Mouse (Mus musculus): Measurements from ENCODE around the gene Atox1.
"Not testable (repeated sequence)": the region's sequence is repeated elsewhere in the genome, so short reads cannot be mapped to it uniquely, and the experiment has no call there.

Gene Atox1

DNA sequence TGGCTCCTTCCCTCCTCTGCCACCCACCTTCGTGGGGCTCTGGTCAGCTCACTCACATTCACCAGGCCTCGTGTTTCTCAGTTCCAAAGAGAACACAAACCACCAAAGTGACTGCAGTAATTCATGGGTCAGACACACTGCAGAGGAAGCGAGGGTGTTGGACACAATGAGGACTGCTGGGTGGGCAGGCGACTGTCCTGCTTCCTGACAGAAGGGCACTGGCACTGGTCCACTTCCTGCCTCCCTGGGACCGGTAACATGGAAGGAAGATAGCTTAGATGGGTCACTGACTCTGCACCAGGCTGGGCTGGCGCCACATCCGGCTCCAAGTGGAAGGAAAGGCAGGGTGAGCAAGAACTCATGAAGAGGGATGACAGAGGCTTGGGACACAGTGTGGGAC, 11.5 kb downstream of the Atox1 start:
- DNase-seq, result no peak

DNA sequence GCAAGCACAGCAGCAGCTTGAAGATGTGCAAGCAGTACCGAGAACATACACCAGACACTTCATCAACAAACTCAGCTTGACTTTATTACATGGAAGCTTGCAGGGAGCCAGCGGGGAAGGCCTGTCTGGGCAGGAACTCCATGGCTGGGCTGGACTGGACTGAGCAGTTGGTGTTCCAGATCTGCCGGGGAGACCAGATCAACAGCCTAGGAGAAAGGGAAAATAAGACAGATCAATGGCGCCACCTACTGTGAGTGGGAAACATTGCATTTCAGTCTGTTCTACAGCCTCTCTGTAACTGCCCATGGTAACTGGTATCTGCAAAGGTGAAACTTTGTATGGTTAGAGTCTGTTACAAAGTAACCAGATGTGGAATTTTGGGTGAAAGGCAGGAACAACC, 14.5 kb downstream of the Atox1 start:
- peak; percentile 75 for DNase-seq

DNA sequence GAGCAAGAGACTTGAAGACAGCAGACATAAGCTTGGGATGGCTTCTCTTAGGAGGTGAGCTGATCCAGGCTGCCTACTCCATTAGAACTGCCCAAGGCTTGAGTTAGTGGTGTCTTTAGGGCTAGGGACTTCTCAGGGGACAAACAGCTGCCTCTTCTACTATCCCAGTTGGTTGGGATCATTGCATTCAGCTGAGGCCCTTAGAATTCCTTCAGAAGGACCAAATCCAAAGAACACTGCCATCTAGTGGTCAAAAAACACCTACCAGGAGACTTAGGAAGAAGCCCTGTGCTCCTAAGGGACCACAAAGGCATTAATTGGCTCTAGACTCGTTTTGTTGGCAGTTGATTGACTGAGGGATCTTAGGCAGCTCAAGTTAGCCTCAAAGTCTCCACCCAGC, 16.3 kb downstream of the Atox1 start:
- DNase-seq, result no peak

DNA sequence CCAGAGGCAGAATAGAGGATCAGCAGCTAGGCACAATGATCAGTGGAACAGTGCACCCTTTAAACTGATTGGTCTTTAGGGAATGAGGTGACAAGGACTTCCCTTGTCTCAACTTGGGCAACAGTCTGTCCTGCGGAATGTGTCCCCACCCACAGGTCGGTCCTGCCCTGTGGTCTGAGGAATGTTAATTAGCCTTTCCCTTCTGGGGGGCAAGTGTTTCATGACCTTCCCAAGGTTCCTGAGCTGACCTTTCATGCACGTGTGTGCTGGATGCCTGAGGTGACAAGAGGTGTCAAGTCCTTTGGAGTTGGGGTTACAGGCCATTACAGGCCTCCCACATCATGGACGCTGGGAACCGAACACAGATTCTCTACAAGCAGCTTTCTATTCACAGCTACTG, 21.3 kb downstream of the Atox1 start:
- DNase-seq, result no peak

DNA sequence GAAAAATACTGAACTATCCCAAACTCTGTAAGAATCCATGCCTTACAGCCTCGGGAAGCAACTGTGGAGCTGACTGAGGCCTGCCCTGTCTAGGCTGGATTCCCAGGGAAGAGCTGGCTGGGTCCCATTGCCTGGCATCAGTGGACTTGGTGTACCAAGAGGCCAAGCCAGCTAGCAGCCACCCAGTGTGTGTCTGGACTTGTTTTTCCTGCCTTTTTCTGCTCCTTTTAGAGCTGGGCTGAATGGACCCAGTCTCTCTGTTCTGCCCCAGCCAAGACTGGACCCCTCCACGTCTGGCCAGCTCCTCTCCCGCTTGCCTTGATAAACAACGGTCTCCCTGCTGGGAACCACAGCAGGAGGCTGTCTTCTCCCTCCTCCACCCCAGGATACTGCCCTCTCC, 23.0 kb downstream of the Atox1 start:
- DNase-seq, result peak; percentile 39

DNA sequence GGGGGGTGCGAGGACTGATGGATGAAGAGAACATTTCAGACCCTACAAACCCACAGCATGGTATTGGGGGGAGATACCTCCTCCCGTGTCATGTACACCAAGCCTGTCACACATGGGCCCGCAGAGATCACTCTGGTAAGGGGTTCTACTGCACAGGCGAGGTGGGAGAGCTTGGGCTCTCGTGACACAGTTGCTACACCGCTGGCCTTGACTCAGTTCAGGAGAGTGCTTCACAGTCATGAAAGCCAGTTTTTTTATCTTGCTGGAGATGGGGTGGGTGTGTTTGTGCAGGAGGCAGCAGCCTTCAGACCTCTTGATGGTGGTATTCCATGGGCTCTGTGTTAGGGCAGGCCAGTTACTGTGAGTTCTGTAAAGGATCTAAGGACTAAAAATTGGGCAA, 24.9 kb downstream of the Atox1 start:
- no peak for DNase-seq

DNA sequence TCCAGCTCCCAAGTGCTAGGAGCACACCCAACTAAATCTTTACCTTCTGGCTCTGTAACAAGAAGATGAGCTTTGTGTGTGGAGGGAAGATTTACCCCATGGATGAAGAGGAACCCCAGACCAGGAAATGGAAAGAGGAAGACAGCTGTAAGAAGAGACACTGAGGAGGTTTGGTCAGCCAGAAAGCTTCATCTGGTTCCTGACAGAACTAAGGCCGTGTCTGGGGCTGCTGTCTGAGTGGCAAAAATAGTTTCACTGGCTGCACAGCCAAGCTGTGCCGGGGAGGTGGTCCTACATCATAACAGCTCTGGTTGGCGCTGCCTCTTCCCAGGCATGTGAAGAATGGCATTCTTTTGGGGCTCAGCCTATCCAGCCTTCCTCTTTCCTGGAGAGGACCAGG, 28.1 kb downstream of the Atox1 start:
- DNase-seq, result no peak

DNA sequence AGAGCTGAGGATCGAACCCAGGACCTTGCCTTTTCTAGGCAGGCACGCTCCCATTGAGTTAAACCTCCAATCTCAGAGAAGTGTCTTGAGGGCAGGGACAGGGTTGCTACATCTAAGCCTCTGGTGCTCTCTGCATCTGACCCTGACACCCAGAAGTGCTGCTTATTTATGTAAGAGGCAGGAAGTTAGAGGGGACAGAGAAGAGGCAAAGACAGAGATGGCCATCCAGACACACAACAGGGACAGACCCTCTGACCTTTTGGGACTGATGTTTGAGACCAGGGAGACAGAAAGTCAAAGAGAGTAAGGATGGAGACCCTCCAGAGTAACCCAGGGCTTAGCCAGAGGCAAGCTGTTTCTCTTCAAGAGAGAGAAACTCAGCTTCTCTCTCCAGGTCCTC, 31.1 kb downstream of the Atox1 start:
- no peak for DNase-seq

DNA sequence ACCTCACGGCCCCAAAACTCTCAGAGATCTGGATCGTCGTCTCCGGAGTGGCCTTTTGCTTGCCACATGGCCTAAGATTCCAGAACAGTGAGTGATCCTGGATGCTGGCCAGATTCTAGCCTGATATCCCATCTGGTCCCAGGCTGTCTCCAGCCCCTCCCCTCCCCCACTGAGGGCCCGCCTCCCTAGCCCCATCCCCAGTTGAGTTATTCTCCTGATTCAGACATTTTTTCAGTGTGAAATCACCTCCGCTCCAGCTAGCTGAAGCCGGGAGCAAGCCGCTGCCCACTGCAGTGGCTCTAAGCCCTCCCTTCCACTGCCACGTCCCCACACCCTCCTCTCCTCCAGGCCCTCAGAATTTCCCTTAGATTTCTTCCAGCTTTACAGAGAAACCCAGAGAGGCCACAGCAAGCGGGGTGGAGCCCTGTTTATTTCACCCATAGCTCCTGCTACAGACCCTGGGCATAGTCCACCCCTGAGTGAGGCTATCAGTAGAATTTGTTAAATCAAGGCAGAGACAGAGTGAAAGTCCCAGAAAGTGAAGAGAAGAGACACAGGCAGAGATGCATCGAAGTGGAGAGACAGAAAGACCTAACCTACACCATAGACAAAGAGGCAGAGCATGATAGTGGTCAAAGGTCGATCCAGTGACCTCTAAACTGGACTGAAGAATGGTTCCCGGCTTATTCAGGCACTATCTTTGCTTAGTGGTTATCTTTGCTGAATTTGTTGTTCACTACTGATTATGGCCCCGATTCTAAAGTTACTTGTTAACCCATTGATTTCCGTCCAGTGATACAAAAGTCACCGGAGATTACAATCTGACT, 32.6 kb downstream of the Atox1 start:
- peak; percentile 48 for DNase-seq

DNA sequence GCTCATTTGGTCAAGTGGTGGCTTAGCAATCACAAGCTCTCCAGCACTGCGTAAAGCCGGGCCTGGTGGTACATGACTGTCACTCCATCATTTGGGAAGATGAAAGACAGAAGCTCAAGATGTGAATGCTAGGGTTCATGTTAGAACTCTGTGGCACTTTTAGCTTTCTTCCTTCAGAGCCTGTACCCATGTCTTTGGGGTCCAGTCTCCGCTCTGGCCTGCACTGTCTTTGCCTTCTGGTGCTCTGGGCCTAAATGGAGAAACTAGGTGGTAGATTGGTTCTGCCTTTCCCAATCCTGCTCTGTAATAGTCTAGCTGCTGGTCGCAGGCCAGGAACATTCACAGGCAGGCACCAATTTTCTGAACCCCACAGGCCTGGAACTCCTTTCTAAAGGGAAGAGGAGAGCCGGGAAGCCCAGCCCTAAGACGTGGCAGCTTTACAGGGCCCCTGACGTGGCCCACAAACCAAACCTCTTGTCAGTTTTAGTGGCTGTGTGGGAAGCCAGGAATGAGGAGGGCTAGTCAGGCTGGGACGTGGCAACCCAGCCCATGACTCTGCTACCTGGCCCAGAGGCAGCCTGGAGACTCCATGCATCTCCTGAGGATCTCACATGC, 36.2 kb downstream of the Atox1 start:
- no peak for DNase-seq

DNA sequence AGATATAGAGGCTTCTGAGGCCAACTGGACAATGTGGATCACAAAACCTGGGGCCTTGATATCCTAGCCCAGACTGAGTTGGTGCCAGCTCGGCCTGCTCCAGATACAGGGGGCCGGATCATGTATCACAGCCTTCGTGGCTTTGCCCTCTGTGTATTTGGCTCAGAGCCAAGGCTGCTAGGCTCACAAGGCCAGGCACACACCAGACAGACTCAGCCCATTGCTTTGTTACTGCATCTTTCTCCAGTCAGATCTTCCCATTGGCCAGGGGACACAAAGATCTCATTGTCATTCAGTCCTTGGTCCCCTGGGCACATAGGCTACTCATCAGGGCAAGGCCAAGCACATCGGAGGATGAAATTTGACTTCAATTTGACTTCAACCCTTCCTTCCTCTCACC, 37.3 kb downstream of the Atox1 start:
- DNase-seq, result no peak

DNA sequence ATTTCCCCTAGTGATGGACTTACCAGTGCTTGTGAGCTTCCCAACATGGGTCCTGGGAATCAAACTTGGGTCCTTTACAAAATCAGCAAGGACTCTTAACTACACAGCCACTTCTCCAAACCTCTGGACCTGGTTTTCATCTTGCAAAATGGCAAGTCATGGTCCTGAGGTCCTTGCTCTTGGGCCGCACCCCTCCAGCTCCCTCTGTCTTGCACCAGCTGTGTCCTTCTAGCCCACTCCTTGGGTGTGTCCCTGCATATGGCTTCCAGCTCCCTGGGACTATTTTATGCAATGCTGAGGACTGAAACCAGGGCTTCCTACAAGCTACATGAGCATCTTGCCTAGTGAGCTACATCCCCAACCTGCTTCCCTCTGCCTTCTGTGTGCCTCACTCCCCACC, 38.1 kb downstream of the Atox1 start, which contains the start of gene Sparc:
Sparc (minus strand) TSS at position 206 of the 400 bp plus-strand sequence.
- DNase-seq, result no peak

DNA sequence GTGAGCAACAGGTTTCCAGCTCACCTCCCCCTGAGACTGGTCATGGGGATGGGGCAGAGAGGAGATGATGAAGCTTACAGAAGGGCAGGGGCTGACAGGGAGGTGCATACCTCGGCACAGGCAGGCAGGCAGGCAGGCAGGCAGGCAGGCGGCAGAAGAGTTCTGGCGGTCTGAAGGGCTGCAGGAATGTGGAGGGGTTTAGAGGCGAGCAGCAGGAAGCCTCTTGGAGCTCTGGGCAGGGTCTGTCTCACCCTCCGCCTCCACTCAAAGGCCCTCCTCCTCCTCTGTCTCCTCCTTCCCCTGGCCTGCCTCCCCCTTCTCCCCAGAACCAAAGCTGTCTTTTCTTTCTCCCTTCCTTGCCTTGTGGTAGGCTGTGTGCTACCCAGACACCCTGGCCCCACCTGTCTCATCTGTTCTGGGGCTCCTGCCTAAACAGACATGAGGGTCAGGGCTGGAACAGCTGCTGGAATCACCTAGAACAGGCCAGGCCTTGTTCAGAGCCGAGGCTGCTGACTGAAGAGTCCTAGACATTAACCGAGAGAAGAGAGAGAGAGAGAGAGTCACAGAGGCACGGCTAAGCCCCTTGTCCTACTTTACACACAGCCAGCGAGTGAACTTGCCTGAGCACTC, 41.2 kb downstream of the Atox1 start:
- DNase-seq, result peak; percentile 14

DNA sequence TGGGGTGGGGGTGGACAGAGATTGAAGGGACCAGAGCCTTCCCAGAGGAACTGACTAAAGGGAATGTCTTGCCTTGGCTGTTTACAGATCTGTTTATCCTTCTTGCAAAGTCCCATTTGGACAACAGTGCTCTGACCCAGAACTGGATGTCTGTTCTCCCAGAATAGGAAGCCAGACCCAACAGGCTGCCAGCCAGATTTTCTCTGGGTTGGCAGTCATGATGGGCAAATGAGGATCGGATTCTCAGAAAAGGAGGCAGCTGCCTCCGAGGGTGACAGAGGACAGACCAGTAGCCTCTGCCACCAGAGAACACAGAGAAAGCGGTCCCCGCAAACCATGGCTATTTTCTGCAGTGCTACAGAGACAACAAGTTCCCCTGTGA, 41.8 kb downstream of the Atox1 start:
- peak; percentile 26 for DNase-seq

DNA sequence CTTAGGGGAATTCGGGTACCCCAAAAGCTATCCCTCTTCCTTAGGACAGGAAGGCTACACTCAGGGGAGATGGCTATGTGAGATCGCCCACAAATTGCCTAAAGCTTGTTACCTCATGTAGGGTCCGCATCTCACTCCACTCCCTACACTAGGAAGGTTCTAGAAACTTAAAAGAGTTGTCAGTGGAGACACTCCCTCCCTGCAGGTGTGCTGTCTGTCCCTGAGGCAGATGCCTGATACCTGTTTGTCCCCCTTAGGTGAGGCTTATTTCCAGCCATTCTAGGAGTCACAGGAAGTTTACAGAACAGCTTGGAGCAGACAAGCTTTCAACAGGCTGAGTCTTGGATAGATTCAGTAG, 42.4 kb downstream of the Atox1 start:
- no peak for DNase-seq

DNA sequence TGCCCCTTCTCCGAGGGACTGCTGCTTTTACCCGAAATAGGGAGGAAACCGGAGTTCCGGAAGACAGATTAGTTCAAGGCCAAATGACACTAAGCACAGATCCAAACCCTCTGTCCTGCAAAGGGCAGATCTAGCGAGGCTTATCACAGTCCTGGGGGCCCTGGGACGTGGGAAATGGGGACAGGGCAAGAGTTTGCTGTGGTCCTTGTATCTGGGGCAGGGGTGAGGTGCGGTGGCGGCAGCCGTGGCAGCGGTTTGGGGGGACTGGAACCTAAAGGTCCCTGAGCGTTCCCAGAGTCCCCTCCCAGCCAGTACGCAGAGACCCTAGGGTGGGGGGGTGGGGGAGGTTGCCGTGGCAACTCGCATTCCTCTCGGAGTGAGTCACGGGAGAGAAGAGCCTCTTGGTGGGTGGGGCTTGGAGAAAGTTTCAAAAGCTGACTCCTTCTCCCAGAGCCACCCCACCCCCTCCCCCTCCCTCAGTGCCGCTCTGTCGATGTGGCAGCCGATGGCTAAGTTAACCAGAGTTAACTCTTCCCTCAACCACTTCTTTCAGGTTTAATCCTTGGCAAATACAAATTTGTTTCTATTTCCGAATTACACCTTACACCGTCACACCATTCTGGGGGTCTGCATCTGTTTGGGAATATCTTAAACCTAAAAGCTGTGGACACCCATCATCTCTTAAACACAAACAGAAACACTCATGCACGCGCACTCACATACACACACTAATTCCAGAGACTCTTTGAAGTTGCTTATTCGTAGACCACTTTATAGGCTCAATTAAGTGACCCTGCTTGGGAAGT, 42.9 kb downstream of the Atox1 start:
- no peak for DNase-seq

DNA sequence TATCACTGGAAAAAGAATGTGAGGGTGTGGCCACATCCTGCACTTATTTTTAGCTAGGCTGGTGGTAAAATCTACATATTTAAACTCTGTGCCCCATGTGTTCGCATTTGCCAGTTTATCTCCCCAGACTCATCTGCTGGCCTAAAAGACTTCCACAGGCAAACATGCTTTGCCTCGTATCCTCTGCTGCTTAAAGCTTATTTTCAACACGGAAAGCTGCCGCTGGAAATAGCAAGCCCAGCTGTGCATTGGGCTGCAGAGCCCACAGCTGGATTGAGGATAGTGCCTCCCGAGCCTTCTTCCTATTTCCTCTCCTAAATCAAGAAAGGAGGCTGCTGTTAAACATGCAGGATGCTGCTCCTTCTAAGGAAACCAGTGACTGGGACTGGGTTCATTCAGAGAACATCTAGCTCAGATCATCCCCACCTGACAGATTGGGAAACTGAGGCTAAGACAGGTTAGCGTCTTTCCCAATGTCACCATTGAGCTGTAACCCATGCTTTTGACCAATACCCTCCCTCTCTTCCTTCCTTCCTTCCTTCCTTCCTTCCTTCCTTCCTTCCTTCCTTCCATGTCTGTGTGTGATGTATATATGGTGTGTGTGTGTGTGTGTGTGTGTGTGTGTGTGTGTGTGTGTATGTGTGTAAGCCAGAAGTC, 44.3 kb downstream of the Atox1 start:
- no peak for DNase-seq

DNA sequence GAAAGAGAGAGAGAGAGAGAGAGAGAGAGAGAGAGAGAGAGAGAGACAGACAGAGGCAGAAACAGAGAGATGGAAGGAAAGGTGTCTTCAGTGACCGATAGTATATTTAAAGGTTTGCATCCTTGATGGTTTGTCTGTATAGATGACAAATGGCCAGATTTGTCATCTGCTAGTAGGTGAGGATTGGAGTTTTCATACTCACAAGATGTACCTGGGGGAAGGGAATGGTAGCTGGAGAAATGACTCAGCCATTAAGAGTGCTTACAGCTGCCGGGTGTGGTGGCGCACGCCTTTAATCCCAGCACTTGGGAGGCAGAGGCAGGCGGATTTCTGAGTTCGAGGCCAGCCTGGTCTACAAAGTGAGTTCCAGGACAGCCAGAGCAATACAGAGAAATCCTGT, 45.3 kb downstream of the Atox1 start:
- not testable (repeated sequence) for DNase-seq

DNA sequence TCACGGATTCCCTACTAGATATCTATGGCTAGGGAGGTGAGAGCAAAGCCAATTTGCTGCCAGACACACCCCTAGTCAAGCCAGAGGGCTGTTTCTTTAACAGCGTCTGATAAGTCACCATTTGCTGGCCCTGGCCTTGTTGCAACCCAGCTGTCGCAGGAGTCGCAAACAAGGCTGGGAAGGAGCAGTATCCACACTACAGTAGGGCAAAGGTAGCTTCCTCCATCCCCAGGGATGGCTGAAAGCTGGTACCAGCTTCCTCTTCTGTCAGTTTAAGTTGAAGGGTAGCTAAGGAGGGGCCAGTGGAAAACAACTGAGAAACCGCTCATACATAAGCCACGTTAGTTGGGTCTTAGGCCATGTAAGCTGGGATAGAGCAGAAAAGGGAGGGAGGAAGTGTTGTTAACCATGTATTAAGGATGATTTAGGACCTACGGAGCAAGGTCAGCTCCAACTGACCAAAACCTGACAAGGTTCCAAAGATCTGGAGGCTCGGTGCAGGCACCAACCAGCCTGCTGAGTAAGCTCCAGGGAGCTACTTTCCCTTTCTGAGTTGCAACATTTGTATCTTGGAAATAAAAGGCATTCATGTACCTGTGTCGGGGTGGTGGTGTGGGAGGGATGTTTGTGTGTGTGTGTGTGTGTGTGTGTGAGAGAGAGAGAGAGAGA, 45.9 kb downstream of the Atox1 start:
- no peak for DNase-seq

DNA sequence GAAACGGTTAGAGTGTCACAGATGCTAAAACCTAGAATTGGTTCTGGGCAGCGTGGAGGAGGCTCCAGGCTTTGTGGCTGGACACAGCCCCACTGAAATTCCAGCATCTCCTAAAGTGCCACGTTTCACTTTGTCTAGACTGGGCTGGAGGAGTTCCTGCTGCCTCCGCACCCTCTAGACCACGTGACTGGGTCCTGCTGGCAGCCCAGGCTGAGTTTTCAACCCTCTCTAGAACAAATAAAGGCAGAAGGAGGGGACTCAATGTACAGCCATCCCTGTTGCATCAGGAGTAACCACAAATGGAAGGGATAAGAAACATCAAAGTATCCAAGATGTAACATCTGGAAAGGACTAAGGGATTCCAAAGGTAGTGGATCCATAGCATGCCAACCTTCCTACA, 46.7 kb downstream of the Atox1 start:
- DNase-seq, result no peak

DNA sequence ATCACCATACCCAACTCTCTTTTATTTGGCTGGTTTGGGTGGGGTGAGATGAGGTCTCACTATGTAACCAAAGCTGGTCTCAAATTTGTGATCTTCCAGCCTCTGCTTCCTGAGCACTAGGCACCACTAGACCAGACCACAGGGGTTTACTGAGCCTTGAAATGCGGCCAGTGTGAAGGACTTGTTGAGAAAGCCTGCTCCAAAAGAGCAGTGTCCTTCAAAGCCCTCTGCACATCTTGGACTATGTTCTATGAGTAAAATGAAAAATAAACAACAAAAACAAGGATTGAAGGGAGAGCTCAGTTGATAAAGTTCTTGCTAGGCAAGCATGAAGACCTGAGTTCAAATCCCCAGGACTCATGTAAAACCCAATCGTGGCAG, 47.6 kb downstream of the Atox1 start:
- no peak for DNase-seq

DNA sequence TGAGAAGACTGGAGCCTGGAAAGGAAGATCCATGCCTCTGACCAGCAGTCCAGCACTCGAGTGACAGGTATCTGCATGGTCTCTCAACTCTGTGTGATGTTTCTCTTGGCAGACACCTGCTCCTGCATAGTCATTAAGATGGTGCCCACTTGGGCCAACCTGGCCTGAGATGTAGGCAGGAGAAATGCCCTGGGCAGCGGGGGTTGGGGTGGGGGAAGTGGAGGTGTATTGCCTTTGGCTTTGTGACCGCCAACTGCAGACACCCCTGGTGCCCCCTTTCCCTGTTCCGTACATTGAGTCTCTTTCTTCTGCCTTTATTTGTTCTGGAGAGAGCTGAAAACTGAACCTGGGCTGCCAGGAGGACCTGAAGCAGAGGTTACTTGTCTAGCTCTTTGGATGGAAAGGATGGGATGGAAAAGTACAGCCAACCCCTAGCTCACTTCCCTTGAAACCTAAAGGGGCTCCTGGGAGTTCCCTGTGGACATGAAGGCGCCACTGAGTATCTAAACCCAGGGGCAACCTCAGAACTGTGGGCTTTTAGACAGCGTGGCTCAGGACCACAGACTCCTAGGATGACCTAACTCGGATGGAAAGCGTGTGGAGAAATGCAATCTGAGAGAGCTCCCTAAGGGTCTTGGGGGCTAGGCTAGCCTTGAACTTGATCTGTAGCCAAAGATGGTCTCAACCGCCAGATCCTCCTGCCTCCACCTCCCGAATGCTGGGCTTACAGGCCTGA, 48.2 kb downstream of the Atox1 start:
- no peak for DNase-seq
